Mouse (Mus musculus): ENCODE data around the gene Mvp. TPM values are rescaled to one million over a fixed set of nuclear protein-coding genes. Genes with fewer than 3 reads are reported as not detected.
A peak's percentile ranks its signal among the peaks of the same experiment; 100 is the strongest.

Gene Mvp
- total and polyA plus RNA-seq, 3 experiments: 19.8 to 20.6 TPM; not detected in 1

GRCm38 (mm10) chr7:126941801-126942200 lies 72.6 kb downstream of the Mvp start:
- no peaks in the 10 kb centered on the region for H3K9me3 ChIP-seq (replicated peaks; ENCODE audit: insufficient read depth, low read length)
- H3K4me3 ChIP-seq (ENCODE audit: control insufficient read depth in 1 of 2, insufficient read depth in 1 of 2, low read depth in 2 of 2, low read length in 2 of 2): no peak overlapping the region
- no peak for DNase-seq (ENCODE audit: low read depth, low spot score)
- TF ChIP-seq ZKSCAN1 (IDR thresholded peaks at IDR 0.05; ENCODE audit: low read depth, low read length) (no peak), JUND (IDR thresholded peaks at IDR 0.05; ENCODE audit: low read depth, low read length) (no peak), MEF2A (IDR thresholded peaks at IDR 0.05; ENCODE audit: extremely low read depth, insufficient replicate concordance, low read depth, low read length, poor library complexity, severe bottlenecking) (no peak), SIN3A (IDR thresholded peaks at IDR 0.05; ENCODE audit: low read length) (no peak), HCFC1 (IDR thresholded peaks at IDR 0.05; ENCODE audit: low read depth, low read length) (no peak), MAFK (IDR thresholded peaks at IDR 0.05; ENCODE audit: borderline replicate concordance, low read depth, low read length) (no peak), CHD2 (IDR thresholded peaks at IDR 0.05; ENCODE audit: low read length) (no peak), ZNF384 (IDR thresholded peaks at IDR 0.05; ENCODE audit: low read depth, low read length) (no peak), MYB (IDR thresholded peaks at IDR 0.05; ENCODE audit: low read depth, low read length) (no peak), ZC3H11A (IDR thresholded peaks at IDR 0.05; ENCODE audit: low read depth, low read length) (no peak), GABPA (IDR thresholded peaks at IDR 0.05; ENCODE audit: low read depth, low read length) (no peak), TBP (IDR thresholded peaks at IDR 0.05; ENCODE audit: low read depth, low read length) (no peak), MAZ (IDR thresholded peaks at IDR 0.05; ENCODE audit: low read depth, low read length) (no peak), POLR2AphosphoS2 (IDR thresholded peaks at IDR 0.05; ENCODE audit: low read length) (no peak), CTCF (IDR thresholded peaks at IDR 0.05 in 2 of 3, conservative IDR thresholded peaks at IDR 0.05 in 1 of 3; ENCODE audit: control insufficient read depth in 1 of 3, insufficient read depth in 1 of 3, low read depth in 2 of 3, low read length in 3 of 3, poor library complexity in 1 of 3, severe bottlenecking in 1 of 3) (no peak)
- H3K9ac ChIP-seq (ENCODE audit: control insufficient read depth, low read depth, low read length, poor library complexity, severe bottlenecking): no peak overlapping the region
- H3K4me1 ChIP-seq (ENCODE audit: control insufficient read depth in 1 of 2, insufficient read depth in 2 of 2, low read length in 2 of 2): no peaks in the 10 kb centered on the region
- no peaks in the 10 kb centered on the region for H3K79me2 ChIP-seq (ENCODE audit: control insufficient read depth, insufficient read depth, low read length, poor library complexity)
- H3K36me3 ChIP-seq (ENCODE audit: control insufficient read depth in 1 of 2, insufficient read depth in 2 of 2, low read length in 2 of 2): peaks cover 0 to 8% of the 10 kb centered on the region in 2 experiments; a peak in 2 of 4 replicates
- H3K27me3 ChIP-seq (ENCODE audit: control insufficient read depth in 1 of 2, insufficient read depth in 2 of 2, low read length in 2 of 2): no peaks in the 10 kb centered on the region
- H3K27ac ChIP-seq (ENCODE audit: control insufficient read depth, low read depth, low read length): no peak overlapping the region

DNA sequence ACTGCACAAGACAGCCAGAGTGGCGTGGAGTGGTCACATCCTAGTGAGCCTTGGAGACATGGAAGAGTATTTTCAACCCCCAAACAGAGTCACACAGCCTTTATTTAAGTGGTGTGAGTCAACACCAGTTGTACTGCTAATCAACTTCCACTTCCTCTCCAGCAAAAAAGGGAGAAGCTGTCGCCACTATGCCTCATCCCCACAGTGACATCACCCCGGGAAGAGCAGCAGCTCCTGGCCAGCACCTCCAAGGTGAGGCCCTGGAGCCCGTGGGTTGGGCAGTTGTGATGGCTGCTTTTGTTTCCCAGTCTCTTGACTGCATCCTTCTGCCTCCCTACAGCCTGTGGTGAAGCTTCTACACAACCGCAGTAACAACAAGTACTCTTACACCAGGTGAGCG lies 73.2 kb downstream of the Mvp start:
- Histone ChIP-seq H3K27ac (ENCODE audit: control insufficient read depth, low read depth, low read length) (no peak overlapping the region), H3K9ac (ENCODE audit: control insufficient read depth, low read depth, low read length, poor library complexity, severe bottlenecking) (no peak overlapping the region), H3K4me1 (ENCODE audit: control insufficient read depth in 1 of 2, insufficient read depth in 2 of 2, low read length in 2 of 2) (no peaks in the 10 kb centered on the region), H3K9me3 (replicated peaks; ENCODE audit: insufficient read depth, low read length) (no peaks in the 10 kb centered on the region), H3K4me3 (ENCODE audit: control insufficient read depth in 1 of 2, insufficient read depth in 1 of 2, low read depth in 2 of 2, low read length in 2 of 2) (no peak overlapping the region), H3K27me3 (ENCODE audit: control insufficient read depth in 1 of 2, insufficient read depth in 2 of 2, low read length in 2 of 2) (no peaks in the 10 kb centered on the region), H3K79me2 (ENCODE audit: control insufficient read depth, insufficient read depth, low read length, poor library complexity) (no peaks in the 10 kb centered on the region), H3K36me3 (ENCODE audit: control insufficient read depth in 1 of 2, insufficient read depth in 2 of 2, low read length in 2 of 2) (peaks cover 0 to 14% of the 10 kb centered on the region in 2 experiments; a peak in 2 of 4 replicates)
- peak; percentile 37 for DNase-seq (ENCODE audit: low read depth, low spot score)
- 0 out of 2 replicates have a peak, but pooled peaks have one; percentile 15 for TF ChIP-seq ETS1 (IDR thresholded peaks at IDR 0.05; ENCODE audit: low read depth, low read length)
- TF ChIP-seq E2F4 (IDR thresholded peaks at IDR 0.05; ENCODE audit: borderline replicate concordance, low read depth, low read length): no peak

Other genes with a start within 250 kb of the Mvp start
Only the 30 nearest of the 33 such genes appear.
- gene Tbx6, start 233.1 kb downstream of the Mvp start, total RNA-seq (2012; rRNA removed): 0.12 and 0.13 TPM in 2 replicates
- under 1 TPM in 1 of 2 experiments, not detected in 1; 0.15 TPM for gene Tbx6, start 233.1 kb downstream of the Mvp start, polyA plus RNA-seq (2012; ENCODE audit: insufficient read depth in 1 of 2, insufficient read length in 2 of 2, low read depth in 1 of 2, low replicate concordance in 2 of 2, missing spikeins in 1 of 2)
- 255 and 257 TPM in 2 replicates for gene Ppp4c, start 222.1 kb downstream of the Mvp start, total RNA-seq (2012; rRNA removed)
- 100 to 1,000 TPM; 265 to 540 TPM for gene Ppp4c, start 222.1 kb downstream of the Mvp start, polyA plus RNA-seq (2012; ENCODE audit: insufficient read depth in 1 of 2, insufficient read length in 2 of 2, low read depth in 1 of 2, low replicate concordance in 2 of 2, missing spikeins in 1 of 2)
- 1.7 TPM in 2 replicates for gene Fam57b, start 217.0 kb downstream of the Mvp start, total RNA-seq (2012; rRNA removed)
- gene Fam57b, start 217.0 kb downstream of the Mvp start, polyA plus RNA-seq (2012; ENCODE audit: insufficient read depth in 1 of 2, insufficient read length in 2 of 2, low read depth in 1 of 2, low replicate concordance in 2 of 2, missing spikeins in 1 of 2): under 1 TPM in 1 of 2 experiments, not detected in 1; 0.50 TPM
- gene 4930451I11Rik, start 183.0 kb downstream of the Mvp start, total RNA-seq (2012; rRNA removed): not detected in 2 replicates
- not detected for gene 4930451I11Rik, start 183.0 kb downstream of the Mvp start, polyA plus RNA-seq (2012; ENCODE audit: insufficient read depth in 1 of 2, insufficient read length in 2 of 2, low read depth in 1 of 2, low replicate concordance in 2 of 2, missing spikeins in 1 of 2)
- gene Doc2a, start 167.2 kb downstream of the Mvp start, total RNA-seq (2012; rRNA removed): 1.6 and 2.3 TPM in 2 replicates
- not detected for gene Doc2a, start 167.2 kb downstream of the Mvp start, polyA plus RNA-seq (2012; ENCODE audit: insufficient read depth in 1 of 2, insufficient read length in 2 of 2, low read depth in 1 of 2, low replicate concordance in 2 of 2, missing spikeins in 1 of 2)
- 44.0 and 55.6 TPM in 2 replicates for gene Hirip3, start 152.6 kb downstream of the Mvp start, total RNA-seq (2012; rRNA removed)
- 100 to 1,000 TPM in 1 of 2 experiments, not detected in 1; 137 TPM for gene Hirip3, start 152.6 kb downstream of the Mvp start, polyA plus RNA-seq (2012; ENCODE audit: insufficient read depth in 1 of 2, insufficient read length in 2 of 2, low read depth in 1 of 2, low replicate concordance in 2 of 2, missing spikeins in 1 of 2)
- 77.1 and 93.0 TPM in 2 replicates for gene Ino80e, start 152.2 kb downstream of the Mvp start, total RNA-seq (2012; rRNA removed)
- gene Ino80e, start 152.2 kb downstream of the Mvp start, polyA plus RNA-seq (2012; ENCODE audit: insufficient read depth in 1 of 2, insufficient read length in 2 of 2, low read depth in 1 of 2, low replicate concordance in 2 of 2, missing spikeins in 1 of 2): 100 to 1,000 TPM; 189 to 476 TPM
- gene Taok2, start 129.9 kb downstream of the Mvp start, total RNA-seq (2012; rRNA removed): 26.2 and 34.2 TPM in 2 replicates
- gene Taok2, start 129.9 kb downstream of the Mvp start, polyA plus RNA-seq (2012; ENCODE audit: insufficient read depth in 1 of 2, insufficient read length in 2 of 2, low read depth in 1 of 2, low replicate concordance in 2 of 2, missing spikeins in 1 of 2): 10 to 100 TPM; 29.0 to 52.3 TPM
- 18.0 and 18.8 TPM in 2 replicates for gene Tmem219, start 91.7 kb downstream of the Mvp start, total RNA-seq (2012; rRNA removed)
- 10 to 100 TPM in 1 of 2 experiments, not detected in 1; 34.5 TPM for gene Tmem219, start 91.7 kb downstream of the Mvp start, polyA plus RNA-seq (2012; ENCODE audit: insufficient read depth in 1 of 2, insufficient read length in 2 of 2, low read depth in 1 of 2, low replicate concordance in 2 of 2, missing spikeins in 1 of 2)
- 17.7 and 18.1 TPM in 2 replicates for gene Kctd13, start 85.7 kb downstream of the Mvp start, total RNA-seq (2012; rRNA removed)
- 10 to 100 TPM in 1 of 2 experiments, not detected in 1; 26.2 TPM for gene Kctd13, start 85.7 kb downstream of the Mvp start, polyA plus RNA-seq (2012; ENCODE audit: insufficient read depth in 1 of 2, insufficient read length in 2 of 2, low read depth in 1 of 2, low replicate concordance in 2 of 2, missing spikeins in 1 of 2)
- gene Asphd1, start 65.0 kb downstream of the Mvp start, total RNA-seq (2012; rRNA removed): 0.15 TPM in 1 of 2 replicates, not detected in the other
- gene Asphd1, start 65.0 kb downstream of the Mvp start, polyA plus RNA-seq (2012; ENCODE audit: insufficient read depth in 1 of 2, insufficient read length in 2 of 2, low read depth in 1 of 2, low replicate concordance in 2 of 2, missing spikeins in 1 of 2): under 1 TPM in 1 of 2 experiments, not detected in 1; 0.74 TPM
- 0.49 and 2.0 TPM in 2 replicates for gene Sez6l2, start 64.1 kb downstream of the Mvp start, total RNA-seq (2012; rRNA removed)
- 1 to 10 TPM in 1 of 2 experiments, not detected in 1; 6.1 TPM for gene Sez6l2, start 64.1 kb downstream of the Mvp start, polyA plus RNA-seq (2012; ENCODE audit: insufficient read depth in 1 of 2, insufficient read length in 2 of 2, low read depth in 1 of 2, low replicate concordance in 2 of 2, missing spikeins in 1 of 2)
- gene Cdipt, start 38.7 kb downstream of the Mvp start, total RNA-seq (2012; rRNA removed): 72.5 and 98.4 TPM in 2 replicates
- gene Cdipt, start 38.7 kb downstream of the Mvp start, polyA plus RNA-seq (2012; ENCODE audit: insufficient read depth in 1 of 2, insufficient read length in 2 of 2, low read depth in 1 of 2, low replicate concordance in 2 of 2, missing spikeins in 1 of 2): 100 to 1,000 TPM in 1 of 2 experiments, not detected in 1; 151 TPM
- gene Cdiptos, start 38.5 kb downstream of the Mvp start, total RNA-seq (2012; rRNA removed): 0.35 and 0.49 TPM in 2 replicates
- gene Cdiptos, start 38.5 kb downstream of the Mvp start, polyA plus RNA-seq (2012; ENCODE audit: insufficient read depth in 1 of 2, insufficient read length in 2 of 2, low read depth in 1 of 2, low replicate concordance in 2 of 2, missing spikeins in 1 of 2): 1 to 10 TPM in 1 of 2 experiments, not detected in 1; 1.8 TPM
- gene Pagr1b, start 1.9 kb upstream of the Mvp start, total RNA-seq (2012; rRNA removed): 0.39 TPM in 1 of 2 replicates, not detected in the other
- 1 to 10 TPM in 1 of 2 experiments, not detected in 1; 4.5 TPM for gene Pagr1b, start 1.9 kb upstream of the Mvp start, polyA plus RNA-seq (2012; ENCODE audit: insufficient read depth in 1 of 2, insufficient read length in 2 of 2, low read depth in 1 of 2, low replicate concordance in 2 of 2, missing spikeins in 1 of 2)
- 55.4 and 60.2 TPM in 2 replicates for gene Pagr1a, start 2.7 kb upstream of the Mvp start, total RNA-seq (2012; rRNA removed)
- gene Pagr1a, start 2.7 kb upstream of the Mvp start, polyA plus RNA-seq (2012; ENCODE audit: insufficient read depth in 1 of 2, insufficient read length in 2 of 2, low read depth in 1 of 2, low replicate concordance in 2 of 2, missing spikeins in 1 of 2): 10 to 100 TPM in 1 of 2 experiments, not detected in 1; 85.9 TPM
- gene Gm42742, start 6.5 kb upstream of the Mvp start, total RNA-seq (2012; rRNA removed): 13.8 and 20.5 TPM in 2 replicates
- gene Gm42742, start 6.5 kb upstream of the Mvp start, polyA plus RNA-seq (2012; ENCODE audit: insufficient read depth in 1 of 2, insufficient read length in 2 of 2, low read depth in 1 of 2, low replicate concordance in 2 of 2, missing spikeins in 1 of 2): 10 to 100 TPM in 1 of 2 experiments, not detected in 1; 27.2 TPM
- 0.12 and 0.13 TPM in 2 replicates for gene Prrt2, start 6.6 kb upstream of the Mvp start, total RNA-seq (2012; rRNA removed)
- gene Prrt2, start 6.6 kb upstream of the Mvp start, polyA plus RNA-seq (2012; ENCODE audit: insufficient read depth in 1 of 2, insufficient read length in 2 of 2, low read depth in 1 of 2, low replicate concordance in 2 of 2, missing spikeins in 1 of 2): 1 to 10 TPM in 1 of 2 experiments, not detected in 1; 1.4 TPM
- 231 and 234 TPM in 2 replicates for gene Maz, start 12.4 kb upstream of the Mvp start, total RNA-seq (2012; rRNA removed)
- 100 to 1,000 TPM in 1 of 2 experiments, not detected in 1; 540 TPM for gene Maz, start 12.4 kb upstream of the Mvp start, polyA plus RNA-seq (2012; ENCODE audit: insufficient read depth in 1 of 2, insufficient read length in 2 of 2, low read depth in 1 of 2, low replicate concordance in 2 of 2, missing spikeins in 1 of 2)
- 57.7 and 75.7 TPM in 2 replicates for gene Kif22, start 27.9 kb upstream of the Mvp start, total RNA-seq (2012; rRNA removed)
- 100 to 1,000 TPM; 119 to 298 TPM for gene Kif22, start 27.9 kb upstream of the Mvp start, polyA plus RNA-seq (2012; ENCODE audit: insufficient read depth in 1 of 2, insufficient read length in 2 of 2, low read depth in 1 of 2, low replicate concordance in 2 of 2, missing spikeins in 1 of 2)
- gene Zg16, start 72.7 kb upstream of the Mvp start, total RNA-seq (2012; rRNA removed): 57.1 and 89.3 TPM in 2 replicates
- 10 to 100 TPM in 1 of 2 experiments, not detected in 1; 50.4 TPM for gene Zg16, start 72.7 kb upstream of the Mvp start, polyA plus RNA-seq (2012; ENCODE audit: insufficient read depth in 1 of 2, insufficient read length in 2 of 2, low read depth in 1 of 2, low replicate concordance in 2 of 2, missing spikeins in 1 of 2)
- 51.1 and 54.9 TPM in 2 replicates for gene AI467606, start 76.7 kb upstream of the Mvp start, total RNA-seq (2012; rRNA removed)
- 100 to 1,000 TPM in 1 of 2 experiments, 10 to 100 TPM in 1; 79.4 to 101 TPM for gene AI467606, start 76.7 kb upstream of the Mvp start, polyA plus RNA-seq (2012; ENCODE audit: insufficient read depth in 1 of 2, insufficient read length in 2 of 2, low read depth in 1 of 2, low replicate concordance in 2 of 2, missing spikeins in 1 of 2)
- gene Qprt, start 107.6 kb upstream of the Mvp start, total RNA-seq (2012; rRNA removed): 2.5 and 2.7 TPM in 2 replicates
- 1 to 10 TPM in 1 of 2 experiments, not detected in 1; 3.7 TPM for gene Qprt, start 107.6 kb upstream of the Mvp start, polyA plus RNA-seq (2012; ENCODE audit: insufficient read depth in 1 of 2, insufficient read length in 2 of 2, low read depth in 1 of 2, low replicate concordance in 2 of 2, missing spikeins in 1 of 2)
- 169 and 182 TPM in 2 replicates for gene Spn, start 123.2 kb upstream of the Mvp start, total RNA-seq (2012; rRNA removed)
- 100 to 1,000 TPM; 135 to 184 TPM for gene Spn, start 123.2 kb upstream of the Mvp start, polyA plus RNA-seq (2012; ENCODE audit: insufficient read depth in 1 of 2, insufficient read length in 2 of 2, low read depth in 1 of 2, low replicate concordance in 2 of 2, missing spikeins in 1 of 2)
- 55.6 and 64.8 TPM in 2 replicates for gene Cd2bp2, start 181.4 kb upstream of the Mvp start, total RNA-seq (2012; rRNA removed)
- gene Cd2bp2, start 181.4 kb upstream of the Mvp start, polyA plus RNA-seq (2012; ENCODE audit: insufficient read depth in 1 of 2, insufficient read length in 2 of 2, low read depth in 1 of 2, low replicate concordance in 2 of 2, missing spikeins in 1 of 2): 10 to 100 TPM in 1 of 2 experiments, not detected in 1; 56.7 TPM
- gene Tbc1d10b, start 193.8 kb upstream of the Mvp start, total RNA-seq (2012; rRNA removed): 37.4 and 43.3 TPM in 2 replicates
- gene Tbc1d10b, start 193.8 kb upstream of the Mvp start, polyA plus RNA-seq (2012; ENCODE audit: insufficient read depth in 1 of 2, insufficient read length in 2 of 2, low read depth in 1 of 2, low replicate concordance in 2 of 2, missing spikeins in 1 of 2): 10 to 100 TPM in 1 of 2 experiments, not detected in 1; 70.3 TPM
- 8.3 and 11.2 TPM in 2 replicates for gene Mylpf, start 194.3 kb upstream of the Mvp start, total RNA-seq (2012; rRNA removed)
- 1 to 10 TPM in 1 of 2 experiments, not detected in 1; 9.1 TPM for gene Mylpf, start 194.3 kb upstream of the Mvp start, polyA plus RNA-seq (2012; ENCODE audit: insufficient read depth in 1 of 2, insufficient read length in 2 of 2, low read depth in 1 of 2, low replicate concordance in 2 of 2, missing spikeins in 1 of 2)
- 13.9 and 14.6 TPM in 2 replicates for gene Zfp553, start 218.4 kb upstream of the Mvp start, total RNA-seq (2012; rRNA removed)
- gene Zfp553, start 218.4 kb upstream of the Mvp start, polyA plus RNA-seq (2012; ENCODE audit: insufficient read depth in 1 of 2, insufficient read length in 2 of 2, low read depth in 1 of 2, low replicate concordance in 2 of 2, missing spikeins in 1 of 2): 10 to 100 TPM in 1 of 2 experiments, not detected in 1; 19.0 TPM
- 30.6 and 41.3 TPM in 2 replicates for gene Sept1, start 218.5 kb upstream of the Mvp start, total RNA-seq (2012; rRNA removed)
- 100 to 1,000 TPM in 1 of 2 experiments, not detected in 1; 116 TPM for gene Sept1, start 218.5 kb upstream of the Mvp start, polyA plus RNA-seq (2012; ENCODE audit: insufficient read depth in 1 of 2, insufficient read length in 2 of 2, low read depth in 1 of 2, low replicate concordance in 2 of 2, missing spikeins in 1 of 2)
- 33.4 and 37.6 TPM in 2 replicates for gene Zfp771, start 229.7 kb upstream of the Mvp start, total RNA-seq (2012; rRNA removed)
- gene Zfp771, start 229.7 kb upstream of the Mvp start, polyA plus RNA-seq (2012; ENCODE audit: insufficient read depth in 1 of 2, insufficient read length in 2 of 2, low read depth in 1 of 2, low replicate concordance in 2 of 2, missing spikeins in 1 of 2): 10 to 100 TPM in 1 of 2 experiments, not detected in 1; 58.3 TPM